Mouse (Mus musculus) liver, adult 2 months (tissue): ENCODE results near the gene Cpsf7.

Source experiments
- CTCF ChIP-seq: fragments of 200-500 bp; IDR thresholded peaks from 2 replicates; pipeline ENCODE4 v1.5.1; 2011; ENCODE audit warnings: low read depth, low read length, control low read depth
- POLR2A ChIP-seq: fragments of 200-500 bp; IDR thresholded peaks from 2 replicates; pipeline ENCODE4 v1.6.1; 2011; ENCODE audit warnings: low read length, control low read depth; ENCODE audit not compliant: insufficient read depth; ENCODE audit errors: extremely low read depth

GRCm38 (mm10) chr19:10497512-10498160, 27.4 kb upstream of the Cpsf7 start:
- TF ChIP-seq CTCF, result no peak
- TF ChIP-seq POLR2A, result no peak
